Mouse (Mus musculus) embryonic facial prominence, embryonic 11.5 days (tissue): ENCODE data around the gene Ost4. TPM values are rescaled to one million over a fixed set of nuclear protein-coding genes. Genes with fewer than 3 reads are reported as not detected.

Experiments
- ATAC-seq: fragments of 200-750 bp; cut with Nextera tagmentation; replicated peaks from 2 replicates; pipeline ENCODE4 v1.8.0; 2017; ENCODE audit warnings: low read depth; ENCODE audit not compliant: insufficient number of reproducible peaks, low FRiP score, low TSS enrichment
- DNase-seq: peaks from one replicate; pipeline ENCODE4 v3.0.0-alpha.2; 2015; ENCODE audit warnings: low spot score
- H3K27ac ChIP-seq: fragments of 300-500 bp; sonication (generic); replicated peaks from 2 replicates; pipeline ENCODE4 v1.5.1; 2014; ENCODE audit warnings: mild to moderate bottlenecking, low read depth, low read length, control low read depth
- H3K27me3 ChIP-seq: fragments of 300-500 bp; sonication (generic); 2 replicates; pipeline ENCODE4 v1.6.1; 2014; ENCODE audit warnings: mild to moderate bottlenecking, low read length, moderate library complexity, mixed read lengths; ENCODE audit not compliant: control insufficient read depth, insufficient read depth
- H3K36me3 ChIP-seq: fragments of 300-500 bp; sonication (generic); replicated peaks from 2 replicates; pipeline ENCODE4 v1.6.1; 2014; ENCODE audit warnings: low read depth, mild to moderate bottlenecking, low read length, moderate library complexity, mixed read lengths; ENCODE audit not compliant: control insufficient read depth, insufficient read depth
- H3K4me1 ChIP-seq: fragments of 300-500 bp; sonication (generic); 2 replicates; pipeline ENCODE4 v1.6.1; 2014; ENCODE audit warnings: low read length, mixed read lengths; ENCODE audit not compliant: control insufficient read depth, insufficient read depth
- H3K4me2 ChIP-seq: fragments of 300-500 bp; sonication (generic); 2 replicates; pipeline ENCODE4 v1.6.1; 2014; ENCODE audit warnings: low read depth, mild to moderate bottlenecking, control low read depth, low read length, moderate library complexity
- H3K4me3 ChIP-seq: fragments of 300-500 bp; sonication (generic); 2 replicates; pipeline ENCODE4 v1.5.1; 2014; ENCODE audit warnings: low read depth, low read length, control low read depth
- H3K9ac ChIP-seq: fragments of 300-500 bp; sonication (generic); replicated peaks from 2 replicates; pipeline ENCODE4 v1.6.1; 2014; ENCODE audit warnings: mild to moderate bottlenecking, control low read depth, low read length
- H3K9me3 ChIP-seq: fragments of 300-500 bp; sonication (generic); replicated peaks from 2 replicates; pipeline ENCODE4 v1.6.1; 2016; ENCODE audit warnings: mild to moderate bottlenecking, low read length, inconsistent platforms, mixed read lengths; ENCODE audit not compliant: control insufficient read depth
- WGBS: fragments of 180-500 bp; shearing (Covaris S2); extraction: QIAGEN DNeasy Blood & Tissue Kit; methylation state at CpG from one replicate; pipeline ENCODE4 v1.1.7; 2014; 5-methylcytosine and 5-hydroxymethylcytosine counted together
- polyA plus RNA-seq: library from polyadenylated mRNA; unstranded; fragments of >200 nt; fragmentation: Nextera tagmentation; extraction: Ambion mirVana; gene quantifications from 2 replicates; pipeline ENCODE4 v1.2.1, GENCODE M21; 2014

Ost4 gene
- polyA plus RNA-seq, 1 experiment from 2014 or later: 347 TPM

GRCm38 (mm10) chr5:30931378-30931777, 23.8 kb upstream of the Ost4 start:
- ATAC-seq (no peak), DNase-seq (no peak)
- no peak overlapping the region for H3K27ac ChIP-seq
- H3K4me2 ChIP-seq: no peak overlapping the region
- no peaks in the 10 kb centered on the region for H3K4me1 ChIP-seq
- no peaks in the 10 kb centered on the region for H3K27me3 ChIP-seq
- H3K9ac ChIP-seq: no peak overlapping the region
- WGBS: 88% methylated on average over 4 of the region's 4 CpGs
- no peaks in the 10 kb centered on the region for H3K9me3 ChIP-seq
- no peaks in the 10 kb centered on the region for H3K36me3 ChIP-seq
- no peak overlapping the region for H3K4me3 ChIP-seq

GRCm38 (mm10) chr5:30930846-30931245, 23.3 kb upstream of the Ost4 start:
- Histone ChIP-seq H3K4me2 (no peak overlapping the region), H3K9me3 (no peaks in the 10 kb centered on the region), H3K36me3 (no peaks in the 10 kb centered on the region), H3K27ac (no peak overlapping the region), H3K4me1 (no peaks in the 10 kb centered on the region), H3K4me3 (no peak overlapping the region), H3K27me3 (no peaks in the 10 kb centered on the region), H3K9ac (no peak overlapping the region)
- 87% methylated on average over 6 of the region's 6 CpGs for WGBS
- ATAC-seq (no peak), DNase-seq (no peak)

GRCm38 (mm10) chr5:30930121-30930520, 22.5 kb upstream of the Ost4 start:
- ATAC-seq (no peak), DNase-seq (peak; percentile 80)
- Histone ChIP-seq H3K9ac (no peak overlapping the region), H3K4me3 (no peak overlapping the region), H3K27me3 (no peaks in the 10 kb centered on the region), H3K27ac (no peak overlapping the region), H3K4me1 (no peaks in the 10 kb centered on the region), H3K36me3 (no peaks in the 10 kb centered on the region), H3K4me2 (no peak overlapping the region), H3K9me3 (no peaks in the 10 kb centered on the region)
- WGBS: 41% methylated on average over 4 of the region's 4 CpGs

GRCm38 (mm10) chr5:30927945-30928529, 20.4 kb upstream of the Ost4 start:
- H3K27me3 ChIP-seq: no peaks in the 10 kb centered on the region
- no peaks in the 10 kb centered on the region for H3K36me3 ChIP-seq
- no peaks in the 10 kb centered on the region for H3K9me3 ChIP-seq
- no peak overlapping the region for H3K4me2 ChIP-seq
- no peak overlapping the region for H3K27ac ChIP-seq
- 0 out of 2 replicates have a peak overlapping the region, but pooled peaks have one; percentile 15 for H3K9ac ChIP-seq
- no peak overlapping the region for H3K4me3 ChIP-seq
- DNase-seq: peak; percentile 62
- WGBS: 41% methylated on average over 7 of the region's 7 CpGs
- ATAC-seq: no peak
- H3K4me1 ChIP-seq: no peaks in the 10 kb centered on the region

GRCm38 (mm10) chr5:30926073-30926472, 18.5 kb upstream of the Ost4 start:
- Histone ChIP-seq H3K4me2 (no peak overlapping the region), H3K4me3 (no peak overlapping the region), H3K27ac (no peak overlapping the region), H3K9ac (no peak overlapping the region), H3K27me3 (no peaks in the 10 kb centered on the region), H3K36me3 (no peaks in the 10 kb centered on the region), H3K4me1 (peaks cover 5% of the 10 kb centered on the region; the same call in 1 of the 2 replicates), H3K9me3 (no peaks in the 10 kb centered on the region)
- WGBS: 77% methylated on average over 2 of the region's 2 CpGs
- ATAC-seq: no peak
- no peak for DNase-seq

GRCm38 (mm10) chr5:30925217-30925616, 17.6 kb upstream of the Ost4 start:
- WGBS: 88% methylated on average over 5 of the region's 5 CpGs
- H3K9me3 ChIP-seq: no peaks in the 10 kb centered on the region
- no peak for ATAC-seq

GRCm38 (mm10) chr5:30924614-30925013, 17.0 kb upstream of the Ost4 start:
- WGBS: 80% methylated on average over 8 of the region's 8 CpGs
- Histone ChIP-seq H3K4me2 (no peak overlapping the region), H3K4me3 (no peak overlapping the region), H3K4me1 (peaks cover 5% of the 10 kb centered on the region; the same call in 1 of the 2 replicates), H3K27ac (no peak overlapping the region), H3K36me3 (peaks cover 3% of the 10 kb centered on the region; the same call in 1 of the 2 replicates), H3K27me3 (no peaks in the 10 kb centered on the region), H3K9me3 (no peaks in the 10 kb centered on the region), H3K9ac (no peak overlapping the region)
- ATAC-seq (no peak), DNase-seq (no peak)

More at GRCm38 (mm10) chr5:30925217-30925616, 17.6 kb upstream of the Ost4 start:
- Histone ChIP-seq H3K9ac (no peak overlapping the region), H3K4me3 (no peak overlapping the region), H3K4me1 (peaks cover 5% of the 10 kb centered on the region; the same call in 1 of the 2 replicates), H3K27me3 (no peaks in the 10 kb centered on the region), H3K36me3 (peaks cover under 1% of the 10 kb centered on the region; the same call in 1 of the 2 replicates), H3K4me2 (no peak overlapping the region), H3K27ac (no peak overlapping the region)
- no peak for DNase-seq

GRCm38 (mm10) chr5:30923119-30923518, 15.5 kb upstream of the Ost4 start:
- ATAC-seq (no peak), DNase-seq (no peak)
- H3K36me3 ChIP-seq: peaks cover 8% of the 10 kb centered on the region
- H3K4me2 ChIP-seq: no peak overlapping the region
- H3K4me3 ChIP-seq: no peak overlapping the region
- H3K27ac ChIP-seq: no peak overlapping the region
- no peaks in the 10 kb centered on the region for H3K9me3 ChIP-seq
- no peak overlapping the region for H3K9ac ChIP-seq
- H3K4me1 ChIP-seq: peaks cover 5% of the 10 kb centered on the region; the same call in 1 of the 2 replicates
- 89% methylated on average over 6 of the region's 6 CpGs for WGBS
- no peaks in the 10 kb centered on the region for H3K27me3 ChIP-seq
